Mouse (Mus musculus) liver, embryonic 14 days (tissue): ENCODE data around the gene Gm6309. TPM values are rescaled to one million over a fixed set of nuclear protein-coding genes. Genes with fewer than 3 reads are reported as not detected.

Source experiments
- polyA plus RNA-seq: library from polyadenylated mRNA; depleted of rRNA; stranded (reverse); fragments of >200 nt; gene quantifications from 2 replicates; pipeline ENCODE4 v1.2.3, GENCODE M21; 2012; rRNA removed

Gene Gm6309
- not detected in 2 replicates for polyA plus RNA-seq

DNA sequence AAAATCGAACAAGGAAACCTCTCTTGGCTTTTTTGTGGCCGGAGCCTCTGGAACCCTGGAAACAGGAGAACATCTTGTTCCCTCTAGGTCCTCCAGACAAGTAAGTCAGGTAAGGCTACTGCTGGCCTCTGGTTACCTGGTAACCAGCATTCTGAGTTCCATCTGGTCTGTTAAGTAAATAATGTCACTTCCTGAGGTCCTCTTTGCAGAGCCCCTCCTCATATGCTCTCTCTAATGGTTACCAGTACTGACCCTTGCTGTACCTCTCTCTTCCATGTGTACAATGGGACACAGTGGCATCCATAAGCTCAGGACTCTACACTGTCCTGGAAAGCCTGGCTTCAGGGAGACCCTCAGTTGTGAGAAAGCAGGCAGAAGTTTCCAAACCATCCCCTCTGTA lies at the start of gene Gm6309:
Gm6309 (minus strand) TSS at position 101 of the 400 bp plus-strand sequence.

DNA sequence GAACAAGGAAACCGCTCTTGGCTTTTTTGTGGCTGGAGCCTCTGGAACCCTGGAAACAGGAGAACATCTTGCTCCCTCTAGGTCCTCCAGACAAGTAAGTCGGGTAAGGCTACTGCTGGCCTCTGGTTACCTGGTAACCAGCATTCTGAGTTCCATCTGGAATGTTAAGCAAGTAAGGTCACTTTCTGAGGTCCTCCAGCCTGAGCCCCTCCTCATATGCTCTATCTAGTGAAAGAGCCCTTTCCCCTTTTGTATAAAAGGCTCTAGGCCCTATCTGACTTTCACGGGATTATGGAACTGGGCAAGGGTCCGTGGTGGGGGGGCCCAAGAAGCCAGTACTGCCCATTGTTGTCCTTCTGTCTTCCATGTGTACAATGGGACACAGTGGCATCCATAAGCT lies 14.7 kb upstream of the Gm6309 start, which contains the start of gene 1700001J03Rik:
1700001J03Rik (minus strand) TSS at position 101 of the 400 bp plus-strand sequence.

DNA sequence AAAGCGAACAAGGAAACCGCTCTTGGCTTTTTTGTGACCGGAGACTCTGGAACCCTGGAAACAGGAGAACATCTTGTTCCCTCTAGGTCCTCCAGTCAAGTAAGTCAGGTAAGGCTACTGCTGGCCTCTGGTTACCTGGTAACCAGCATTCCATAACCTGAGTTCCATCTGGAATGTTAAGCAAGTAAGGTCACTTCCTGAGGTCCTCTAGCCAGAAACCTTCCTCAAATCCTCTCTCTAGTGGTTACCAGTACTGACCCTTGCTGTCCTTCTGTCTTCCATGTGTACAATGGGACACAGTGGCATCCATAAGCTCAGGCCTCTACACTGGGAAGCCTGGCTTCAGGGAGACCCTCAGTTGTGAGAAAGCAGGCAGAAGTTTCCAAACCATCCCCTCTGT lies 10.1 kb downstream of the Gm6309 start, which contains the start of gene Gm5565:
Gm5565 (minus strand) TSS at position 101 of the 400 bp plus-strand sequence.

Other genes with a start within 250 kb of the Gm6309 start
- 0.05 and 0.06 TPM in 2 replicates for gene Cyp3a25, start 161.1 kb downstream of the Gm6309 start, polyA plus RNA-seq
- not detected in 2 replicates for gene Cyp3a59, start 91.5 kb downstream of the Gm6309 start, polyA plus RNA-seq
- gene Gm5565, start 10.2 kb downstream of the Gm6309 start, polyA plus RNA-seq: not detected in 2 replicates
- gene 1700001J03Rik, start 14.6 kb upstream of the Gm6309 start, polyA plus RNA-seq: 0.10 and 0.16 TPM in 2 replicates
- gene Rnf6, start 50.8 kb upstream of the Gm6309 start, polyA plus RNA-seq: 13.9 and 14.5 TPM in 2 replicates
- 40.2 and 47.1 TPM in 2 replicates for gene Cdk8, start 60.5 kb upstream of the Gm6309 start, polyA plus RNA-seq
- 0.05 and 0.08 TPM in 2 replicates for gene Wasf3, start 214.3 kb upstream of the Gm6309 start, polyA plus RNA-seq